Mouse (Mus musculus) heart, postnatal 0 days (tissue): ENCODE results near the gene Dhtkd1. TPM values are rescaled to one million over a fixed set of nuclear protein-coding genes. Genes with fewer than 3 reads are reported as not detected.
"Not testable (repeated sequence)": the region's sequence is repeated elsewhere in the genome, so short reads cannot be mapped to it uniquely, and the experiment has no call there.

ENCODE experiments used
- ATAC-seq: fragments of 200-750 bp; cut with Nextera tagmentation; 2 replicates; pipeline ENCODE4 v1.8.0; 2017; ENCODE audit warnings: low read depth, moderate number of reproducible peaks, moderate library complexity; ENCODE audit not compliant: insufficient read depth
- DNase-seq: peaks from one replicate; pipeline ENCODE4 v3.0.0-alpha.2; 2016; ENCODE audit warnings: low spot score
- H3K27ac ChIP-seq: fragments of 300-500 bp; sonication (generic); 2 replicates; pipeline ENCODE4 v1.5.1; 2014; ENCODE audit warnings: low read depth, mild to moderate bottlenecking
- H3K27me3 ChIP-seq: fragments of 300-500 bp; sonication (generic); 2 replicates; pipeline ENCODE4 v1.6.1; 2014; ENCODE audit warnings: low read length, mixed read lengths; ENCODE audit not compliant: control insufficient read depth, insufficient read depth
- H3K36me3 ChIP-seq: fragments of 300-500 bp; sonication (generic); replicated peaks from 2 replicates; pipeline ENCODE4 v1.6.1; 2014; ENCODE audit warnings: low read length, mixed read lengths; ENCODE audit not compliant: control insufficient read depth, insufficient read depth
- H3K4me1 ChIP-seq: fragments of 300-500 bp; sonication (generic); 2 replicates; pipeline ENCODE4 v1.6.1; 2014; ENCODE audit warnings: antibody characterized with exemption; ENCODE audit not compliant: control insufficient read depth, insufficient read depth
- H3K4me2 ChIP-seq: fragments of 300-500 bp; sonication (generic); 2 replicates; pipeline ENCODE4 v1.6.1; 2014; ENCODE audit warnings: low read depth, mild to moderate bottlenecking, low read length, moderate library complexity
- H3K4me3 ChIP-seq: fragments of 300-500 bp; sonication (generic); 2 replicates; pipeline ENCODE4 v1.5.1; 2014; ENCODE audit warnings: low read depth, low read length
- H3K9ac ChIP-seq: fragments of 300-500 bp; sonication (generic); replicated peaks from 2 replicates; pipeline ENCODE4 v1.6.1; 2014; ENCODE audit warnings: low read depth, low read length, mixed read lengths
- H3K9me3 ChIP-seq: fragments of 300-500 bp; sonication (generic); replicated peaks from 2 replicates; pipeline ENCODE4 v1.6.1; 2016; ENCODE audit warnings: low read length; ENCODE audit not compliant: control insufficient read depth
- CTCF ChIP-seq: IDR thresholded peaks from 2 replicates; pipeline ENCODE4 v1.5.1; 2016; ENCODE audit warnings: antibody characterized with exemption, control low read depth, low read depth
- EP300 ChIP-seq: IDR thresholded peaks from 2 replicates; pipeline ENCODE4 v1.6.1; 2016; ENCODE audit warnings: antibody characterized with exemption, low read depth
- whole genome bisulfite sequencing: fragments of 180-500 bp; shearing (Covaris S2); extraction: QIAGEN DNeasy Blood & Tissue Kit; methylation state at CpG from one replicate; pipeline ENCODE4 v1.1.7; 2014; 5-methylcytosine and 5-hydroxymethylcytosine counted together
- polyA plus RNA-seq: library from polyadenylated mRNA; unstranded; fragments of >200 nt; fragmentation: Nextera tagmentation; extraction: Ambion mirVana; gene quantifications from 2 replicates; pipeline ENCODE4 v1.2.1, GENCODE M21; 2015
- total RNA-seq: library from RNA; depleted of rRNA; stranded (reverse); fragments of >200 nt; gene quantifications from 2 replicates; pipeline ENCODE4 v1.2.3, GENCODE M21; 2014; ENCODE audit warnings: low replicate concordance; rRNA removed

The Dhtkd1 gene
- total RNA-seq (1.6 and 2.4 TPM in 2 replicates), polyA plus RNA-seq (1.2 and 1.3 TPM in 2 replicates)

DNA sequence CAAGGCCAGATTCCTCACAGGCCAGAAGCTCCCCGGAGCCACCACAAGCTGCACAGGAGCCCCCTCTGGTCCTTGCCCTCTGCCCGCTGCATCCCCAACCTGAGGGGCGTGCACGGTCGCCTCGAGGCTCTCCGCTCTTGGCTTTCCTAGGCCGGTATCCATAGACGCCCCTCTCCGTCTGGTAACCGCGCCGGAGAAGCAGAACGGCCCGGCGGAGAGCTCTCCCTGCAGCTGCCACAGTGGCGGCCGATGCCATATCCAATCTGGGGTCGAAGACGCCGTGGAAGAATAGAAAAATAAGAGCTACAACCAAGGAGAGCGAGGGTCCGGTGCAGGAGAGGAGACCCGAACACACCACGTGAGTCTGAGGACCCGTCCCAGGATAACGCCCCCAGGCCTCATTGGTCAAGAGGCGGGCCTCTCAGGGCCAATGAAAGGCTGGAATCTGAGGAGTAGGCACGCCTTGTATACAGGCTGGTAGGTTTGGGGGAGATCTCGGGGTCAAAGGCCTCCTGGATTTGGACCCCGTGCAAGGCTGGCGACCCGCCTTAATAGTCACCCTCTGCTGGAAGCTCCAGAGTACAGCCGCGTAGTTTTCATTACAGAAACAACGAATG, at the start of gene Dhtkd1:
Gene Dhtkd1, minus strand, starts transcription at position 377 of the 617 bp plus-strand sequence.
- under 1% methylated on average over 36 of the region's 36 CpGs for WGBS

DNA sequence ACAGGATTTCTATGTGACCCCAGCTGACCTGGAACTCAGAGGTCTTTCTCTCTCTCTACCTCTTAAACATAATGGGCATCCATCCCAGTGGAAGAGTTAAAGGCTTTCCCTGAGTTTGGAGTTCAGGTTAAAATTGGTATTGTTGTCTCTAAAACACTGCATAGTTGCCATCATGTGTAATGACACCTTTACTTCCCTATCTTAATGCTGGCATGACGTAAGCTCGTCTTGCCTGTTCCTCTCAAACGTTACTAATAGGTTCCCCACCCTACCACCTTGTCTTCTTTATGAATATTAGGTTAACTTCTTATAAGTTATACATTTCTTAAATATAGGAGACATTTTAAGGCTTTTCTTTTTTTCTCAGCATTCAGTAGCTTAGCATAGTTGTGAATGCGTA, 34.9 kb upstream of the Dhtkd1 start:
- Histone ChIP-seq H3K27me3 (no peaks in the 10 kb centered on the region), H3K36me3 (peaks cover 46% of the 10 kb centered on the region), H3K4me2 (no peak overlapping the region), H3K9me3 (no peaks in the 10 kb centered on the region), H3K4me1 (no peaks in the 10 kb centered on the region), H3K27ac (no peak overlapping the region), H3K4me3 (no peak overlapping the region), H3K9ac (no peak overlapping the region)
- no peak for DNase-seq
- 88% methylated on average over 4 of the region's 4 CpGs for WGBS
- TF ChIP-seq EP300 (no peak), CTCF (no peak)
- no peak for ATAC-seq

More for the DNA sequence above, at the start of gene Dhtkd1:
- Histone ChIP-seq H3K4me1 (0 out of 2 replicates have a peak, but pooled peaks cover 9% of the 10 kb centered on the region), H3K9ac (peak within 1 kb of the TSS; percentile 77), H3K27me3 (no peaks in the 10 kb centered on the region), H3K27ac (peak within 1 kb of the TSS; percentile 27), H3K4me2 (peak within 1 kb of the TSS; percentile 98), H3K36me3 (no peaks in the 10 kb centered on the region), H3K9me3 (no peaks in the 10 kb centered on the region), H3K4me3 (peak within 1 kb of the TSS; percentile 81)
- DNase-seq (peak; percentile 50), ATAC-seq (peak; percentile 93)
- TF ChIP-seq EP300: no peak
- 0 out of 2 replicates have a peak, but pooled peaks have one; percentile 5 for TF ChIP-seq CTCF

DNA sequence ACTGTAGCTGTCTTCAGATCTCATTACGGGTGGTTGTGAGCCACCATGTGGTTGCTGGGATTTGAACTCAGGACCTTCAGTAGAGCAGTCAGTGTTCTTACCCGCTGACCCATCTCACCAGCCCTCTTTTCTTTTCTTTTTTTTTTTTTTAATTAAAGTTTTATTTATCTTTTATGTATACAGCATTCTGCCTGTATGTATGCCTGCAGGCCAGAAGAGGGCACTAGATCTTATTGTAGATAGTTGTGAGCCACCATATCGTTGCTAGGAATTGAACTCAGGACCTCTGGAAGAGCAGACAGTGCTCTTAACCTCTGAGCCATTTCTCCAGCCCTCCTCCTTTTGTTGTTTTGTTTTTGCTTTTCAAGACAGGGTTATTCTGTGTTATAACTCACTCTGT, 28.0 kb upstream of the Dhtkd1 start:
- H3K36me3 ChIP-seq: peaks cover 22% of the 10 kb centered on the region
- not testable (repeated sequence) for H3K4me3 ChIP-seq, H3K4me1 ChIP-seq, ATAC-seq, H3K4me2 ChIP-seq, H3K9ac ChIP-seq, H3K9me3 ChIP-seq, H3K27me3 ChIP-seq, DNase-seq, H3K27ac ChIP-seq
- 92% methylated on average over 3 of the region's 3 CpGs for WGBS

DNA sequence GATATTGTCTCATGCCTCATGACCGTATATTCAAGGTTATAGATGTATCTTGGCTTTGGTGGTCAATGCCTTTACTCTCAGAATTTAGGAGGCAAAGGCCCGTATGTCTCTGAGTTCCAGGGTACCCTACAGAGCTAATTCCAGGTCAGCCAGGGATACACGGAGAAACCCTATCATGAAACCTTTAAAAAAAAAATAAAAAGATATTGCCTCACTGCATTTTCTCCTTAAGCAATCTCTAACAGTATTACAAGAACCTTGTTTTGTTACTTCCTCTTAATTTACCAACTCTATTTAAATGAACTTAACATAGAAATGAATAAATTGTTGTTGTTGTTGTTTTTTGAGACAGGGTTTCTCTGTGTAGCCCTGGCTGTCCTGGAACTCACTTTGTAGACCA, 23.4 kb upstream of the Dhtkd1 start:
- Histone ChIP-seq H3K4me1 (no peaks in the 10 kb centered on the region), H3K4me3 (no peak overlapping the region), H3K9me3 (no peaks in the 10 kb centered on the region), H3K36me3 (peaks cover 18% of the 10 kb centered on the region), H3K9ac (no peak overlapping the region), H3K4me2 (no peak overlapping the region), H3K27ac (no peak overlapping the region), H3K27me3 (no peaks in the 10 kb centered on the region)
- TF ChIP-seq EP300 (no peak), CTCF (no peak)
- ATAC-seq: no peak
- 93% methylated on average over 3 of the region's 3 CpGs for WGBS
- DNase-seq: no peak

DNA sequence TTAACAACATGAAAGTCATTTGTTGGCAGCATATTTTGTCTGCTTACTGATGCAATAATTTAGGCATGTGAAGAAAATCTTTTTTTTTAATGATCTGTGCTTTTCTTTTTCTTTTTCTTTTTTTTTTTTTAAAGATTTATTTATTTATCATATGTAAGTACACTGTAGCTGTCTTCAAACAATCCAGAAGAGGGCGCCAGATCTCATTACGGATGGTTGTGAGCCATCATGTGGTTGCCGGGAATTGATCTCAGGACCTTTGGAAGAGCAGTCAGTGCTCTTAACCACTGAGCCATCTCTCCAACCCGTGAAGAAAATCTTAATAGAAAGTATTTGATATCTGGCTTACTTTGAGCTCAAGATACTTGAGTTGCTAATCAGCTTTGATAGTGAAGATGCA, 21.1 kb upstream of the Dhtkd1 start:
- H3K9ac ChIP-seq, H3K27ac ChIP-seq, H3K4me2 ChIP-seq, H3K4me1 ChIP-seq, ATAC-seq, H3K27me3 ChIP-seq, DNase-seq, H3K4me3 ChIP-seq, H3K9me3 ChIP-seq: not testable (repeated sequence)
- 82% methylated on average over 4 of the region's 4 CpGs for WGBS
- H3K36me3 ChIP-seq: peaks cover 30% of the 10 kb centered on the region

DNA sequence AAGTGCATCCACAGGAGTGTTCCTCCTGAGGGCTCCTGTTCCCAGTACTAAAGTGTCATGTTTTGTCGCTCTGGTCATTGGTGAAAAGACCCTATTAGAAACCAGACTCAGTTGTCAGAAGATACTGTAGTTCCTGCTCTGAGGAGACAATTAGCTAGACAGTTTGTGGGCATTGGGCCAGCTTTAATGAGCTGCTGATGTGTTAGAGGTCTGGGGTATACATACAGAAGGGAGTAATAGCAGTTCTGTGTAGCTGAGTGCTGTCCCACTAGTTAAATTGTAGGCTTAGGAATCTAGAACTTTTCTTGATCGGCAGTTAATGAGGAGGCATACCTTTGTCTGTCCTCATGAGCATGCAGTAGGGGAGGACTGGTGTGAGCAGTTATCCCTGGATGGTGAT, 19.7 kb upstream of the Dhtkd1 start:
- Histone ChIP-seq H3K27me3 (no peaks in the 10 kb centered on the region), H3K4me2 (no peak overlapping the region), H3K36me3 (peaks cover 42% of the 10 kb centered on the region), H3K4me3 (no peak overlapping the region), H3K4me1 (no peaks in the 10 kb centered on the region), H3K27ac (no peak overlapping the region), H3K9ac (no peak overlapping the region), H3K9me3 (no peaks in the 10 kb centered on the region)
- ATAC-seq: no peak
- no peak for TF ChIP-seq EP300
- DNase-seq: no peak
- WGBS: 43% methylated on average over 2 of the region's 2 CpGs
